Comparison of ENCODE assay signal across 8 mouse cellular contexts in genomic region chr11:29247725-29248124, GRCm38 (mm10). TPM values are rescaled to one million over a fixed set of nuclear protein-coding genes. Genes with fewer than 3 reads are reported as not detected.
A peak's percentile ranks its signal among the peaks of the same experiment; 100 is the strongest.
DNase-seq lines count a peak whose midpoint lies in the region; ATAC-seq and TF ChIP-seq lines count a peak whose summit lies in the region.

No protein-coding gene starts in this region.

- no peak overlapping the region for H3K27ac ChIP-seq in spleen, adult 2 months (ENCODE audit: insufficient read depth, low read length)
- no peak overlapping the region for H3K27ac ChIP-seq in liver, embryonic 12.5 days

- no peak for ATAC-seq in liver, embryonic 12.5 days

- no peaks in the 10 kb centered on the region for H3K27me3 ChIP-seq in spleen, adult 2 months (ENCODE audit: control insufficient read depth, insufficient read depth, low read length)
- 0 out of 2 replicates have a peak, but pooled peaks cover 6% of the 10 kb centered on the region for H3K27me3 ChIP-seq in liver, embryonic 12.5 days (replicated peaks)

- H3K4me1 ChIP-seq in spleen, adult 2 months (ENCODE audit: control insufficient read depth, insufficient read depth, insufficient read length), result no peaks in the 10 kb centered on the region
- H3K4me1 ChIP-seq in liver, embryonic 12.5 days, result peaks cover 21% of the 10 kb centered on the region

- peak overlapping the region; percentile 49; the same call in 1 of the 2 replicates for H3K4me3 ChIP-seq in spleen, adult 2 months (ENCODE audit: extremely low read depth, insufficient read depth, insufficient read length)
- peak overlapping the region; percentile 90 for H3K4me3 ChIP-seq in liver, embryonic 12.5 days

- peak; percentile 6 for DNase-seq in embryo, embryonic 10 days (ENCODE audit: low spot score)
- no peak for DNase-seq in embryo, embryonic 10.5 days (ENCODE audit: low spot score)
- no peak for DNase-seq in spleen, adult 2 months (ENCODE audit: low read depth in 1 of 2, low spot score in 2 of 2)
- DNase-seq in spleen, postnatal 14 days (ENCODE audit: low spot score in 2 of 2), result no peak
- no peak for DNase-seq in natural killer cell, adult 2 months (ENCODE audit: low spot score in 2 of 2)
- no peak for DNase-seq in MN1 (ENCODE audit: low spot score)
- no peak for DNase-seq in cerebellum, adult 11 months

- H3K4me2 ChIP-seq in liver, embryonic 12.5 days, result peak overlapping the region; percentile 79

- no peak overlapping the region for H3K9ac ChIP-seq in liver, embryonic 12.5 days

- no peak for TF ChIP-seq POLR2A in spleen, adult 2 months (IDR thresholded peaks at IDR 0.05; ENCODE audit: low read depth, low read length)

- 100% methylated on average over 1 of the region's 1 CpGs for WGBS in spleen, adult 2 months
- 90% methylated on average over 1 of the region's 1 CpGs for WGBS in liver, embryonic 12.5 days (ENCODE audit: insufficient replicate concordance)

- peaks cover 5% of the 10 kb centered on the region for H3K36me3 ChIP-seq in spleen, adult 2 months (ENCODE audit: control insufficient read depth, insufficient read depth, low read length)
- H3K36me3 ChIP-seq in liver, embryonic 12.5 days, result peaks cover 3% of the 10 kb centered on the region; the same call in 1 of the 2 replicates

- TF ChIP-seq CTCF in spleen, adult 2 months (IDR thresholded peaks at IDR 0.05; ENCODE audit: extremely low read depth, insufficient read depth, insufficient read length, insufficient replicate concordance), result no peak

- H3K9me3 ChIP-seq in liver, embryonic 12.5 days (replicated peaks), result no peaks in the 10 kb centered on the region

RNA-seq across cellular contexts. Expression of gene Cfap36, which starts 0.5 kb away (rescaled TPM):
- polyA plus RNA-seq in spleen, adult 2 months (2012; rRNA removed), result 2.0 and 2.1 TPM in 2 replicates
- polyA plus RNA-seq in liver, embryonic 12.5 days (2016; fragmentation: Nextera tagmentation; extraction: Ambion mirVana), result 18.9 and 21.1 TPM in 2 replicates
